Mouse (Mus musculus) erythroblast, adult 5-6 weeks (primary cell): Measurements from ENCODE around the gene Raly. TPM values are rescaled to one million over a fixed set of nuclear protein-coding genes. Genes with fewer than 3 reads are reported as not detected.
A peak's percentile ranks its signal among the peaks of the same experiment; 100 is the strongest.

ENCODE experiments used
- ATAC-seq: replicated peaks from 2 replicates; pipeline ENCODE4 v1.8.0; 2016; ENCODE audit warnings: moderate number of reproducible peaks, mild to moderate bottlenecking, moderate TSS enrichment, inconsistent platforms; ENCODE audit not compliant: poor library complexity, low FRiP score, severe bottlenecking
- total RNA-seq, 2 experiments: library from RNA; stranded (forward) in 1 of 2; stranded (reverse) in 1 of 2; fragments of 150-400 nt in 1 of 2; fragments of 200-764, 138-1000 nt in 1 of 2; gene quantifications; 2 replicates each; pipeline versions ENCODE4 v1.2.3 to v1.2.4; 2015 to 2017; ENCODE audit warnings: low replicate concordance in 2 of 2

The Raly gene
- total RNA-seq, 2 experiments from 2014 or later = 31.1 to 51.7 TPM

DNA sequence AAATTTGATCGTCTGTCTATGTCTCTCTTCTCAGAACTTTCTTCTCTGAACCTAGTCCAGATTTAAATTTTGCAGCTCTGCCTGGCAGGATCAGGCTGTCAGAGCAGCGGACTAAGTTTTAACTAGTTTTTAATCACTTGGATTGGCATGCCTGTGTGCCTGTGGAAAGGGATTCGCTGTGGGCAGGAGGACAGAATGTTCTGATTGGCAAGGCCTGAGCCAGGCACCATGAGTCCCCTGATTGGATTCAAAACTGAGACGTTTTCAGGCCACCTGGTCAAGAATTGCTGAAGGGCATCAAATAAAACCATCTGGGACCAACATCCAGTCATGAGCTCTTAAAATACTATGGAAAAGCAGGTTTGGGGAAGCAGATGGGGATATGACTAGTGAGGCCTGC lies 8.5 kb upstream of the Raly start:
- ATAC-seq = no peak

DNA sequence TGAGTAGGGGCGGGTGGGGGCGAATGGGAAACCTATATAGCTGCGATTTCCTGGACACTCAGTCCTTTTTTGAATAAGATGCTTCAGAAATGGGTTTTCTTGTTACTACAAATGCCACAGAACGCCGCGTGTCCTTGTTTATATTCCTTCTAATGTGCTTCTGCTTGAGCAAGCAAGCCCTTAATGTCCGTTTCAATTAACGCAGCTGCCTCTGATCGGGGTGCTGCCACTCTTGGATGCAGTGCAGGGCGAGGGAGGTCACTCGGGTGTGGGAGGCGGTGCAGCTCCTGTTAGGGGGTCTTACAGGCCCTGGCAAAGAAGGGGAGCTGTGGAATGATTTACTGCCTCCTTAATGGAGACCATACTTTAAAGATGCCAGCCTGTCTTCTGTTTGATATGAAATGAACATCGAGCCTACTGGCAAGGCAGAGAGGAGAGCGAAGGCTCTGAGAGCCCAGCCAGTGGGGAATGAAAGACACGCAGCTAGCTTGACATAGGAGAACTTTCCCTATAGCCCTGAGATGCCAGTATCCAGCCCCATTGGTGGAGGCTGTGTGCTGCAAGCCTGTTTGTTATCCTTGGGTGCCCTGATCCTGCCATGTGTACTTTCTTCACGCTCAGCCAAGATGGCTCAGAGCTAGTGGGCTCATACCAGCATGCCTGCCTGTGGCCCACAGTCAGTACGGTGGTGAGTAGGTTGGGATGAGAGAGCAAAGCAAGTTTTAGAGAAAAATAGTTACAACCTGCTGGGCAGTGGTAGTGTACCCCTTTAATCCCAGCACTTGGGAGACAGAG lies 7.8 kb upstream of the Raly start:
- ATAC-seq = no peak

DNA sequence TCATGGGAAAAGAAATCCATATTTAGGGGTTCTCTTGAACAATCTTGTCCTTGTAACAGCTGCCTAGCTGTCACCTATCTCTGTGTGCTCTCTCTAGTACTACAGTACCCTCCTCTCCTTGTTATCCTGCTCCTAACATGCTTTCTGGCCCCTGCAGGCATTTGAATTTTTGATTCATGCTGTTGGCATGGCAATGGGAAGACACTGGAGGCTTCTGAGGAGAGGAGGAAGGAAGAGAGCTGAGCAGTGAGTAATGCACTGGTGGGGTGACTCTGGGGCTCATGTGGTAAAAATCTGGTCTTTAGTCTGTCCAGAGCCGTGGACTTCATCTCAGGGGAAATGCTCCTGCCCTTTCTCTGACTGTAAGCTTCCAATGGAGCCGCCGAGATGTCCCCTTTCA lies 5.6 kb upstream of the Raly start:
- ATAC-seq = no peak

DNA sequence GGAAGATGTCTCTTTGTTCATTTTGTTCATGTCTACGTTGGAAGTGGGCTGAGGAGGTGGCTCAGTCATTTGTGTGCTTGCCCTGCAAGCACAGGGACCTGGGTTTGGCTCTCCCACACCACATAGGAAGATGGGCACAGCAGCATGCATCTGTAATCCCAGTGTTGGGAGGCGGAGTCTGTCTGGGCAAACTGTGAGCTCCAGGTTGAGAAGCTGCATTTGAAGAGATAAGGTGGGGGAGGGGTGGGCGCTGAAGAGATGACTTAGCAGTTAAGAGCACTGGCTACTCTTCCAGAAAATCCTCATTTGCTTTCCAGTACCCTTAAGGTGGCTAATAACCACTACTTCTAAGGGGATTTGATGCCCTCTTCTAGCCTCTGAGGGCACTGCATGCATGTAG lies 4.7 kb upstream of the Raly start:
- ATAC-seq = peak; percentile 61

DNA sequence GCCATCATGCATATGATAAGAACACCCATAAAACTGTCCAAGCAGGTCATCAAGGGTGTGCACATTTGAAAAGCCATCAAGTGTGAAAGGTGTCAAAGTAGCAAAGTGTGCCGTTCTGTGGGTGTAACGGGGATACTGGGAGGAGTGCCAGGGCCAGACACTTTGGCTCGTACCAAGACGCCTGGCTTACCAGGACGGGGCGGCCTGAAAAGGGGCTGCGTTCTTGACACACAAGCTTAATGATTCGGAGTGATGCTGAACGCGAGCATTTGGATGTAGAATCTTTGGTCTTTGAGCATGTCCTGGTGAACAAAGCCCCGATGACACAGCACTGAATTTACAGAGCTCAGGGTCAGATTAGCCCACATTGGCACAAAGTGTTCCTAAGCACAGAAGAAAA lies 4.1 kb upstream of the Raly start:
- ATAC-seq = no peak

DNA sequence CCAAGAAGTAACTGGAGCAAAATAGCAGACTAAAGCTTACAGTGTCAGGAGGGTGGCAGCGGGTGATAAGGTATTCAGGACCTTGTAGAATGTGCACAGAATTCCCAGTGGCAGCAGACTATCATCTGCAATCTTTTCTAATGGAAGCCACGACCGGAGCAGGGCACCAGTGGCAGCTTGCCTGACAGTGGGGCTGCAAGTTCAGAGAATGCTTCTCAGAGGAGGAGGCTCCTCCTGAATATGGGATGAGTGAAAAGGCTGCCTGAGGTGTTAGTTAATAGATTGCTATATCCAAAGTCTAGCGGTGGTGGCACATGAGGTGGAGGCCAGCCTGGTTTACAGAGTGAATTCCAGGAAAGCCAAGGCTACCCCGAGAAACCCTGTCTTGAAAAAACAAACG lies 1.5 kb upstream of the Raly start:
- no peak for ATAC-seq

DNA sequence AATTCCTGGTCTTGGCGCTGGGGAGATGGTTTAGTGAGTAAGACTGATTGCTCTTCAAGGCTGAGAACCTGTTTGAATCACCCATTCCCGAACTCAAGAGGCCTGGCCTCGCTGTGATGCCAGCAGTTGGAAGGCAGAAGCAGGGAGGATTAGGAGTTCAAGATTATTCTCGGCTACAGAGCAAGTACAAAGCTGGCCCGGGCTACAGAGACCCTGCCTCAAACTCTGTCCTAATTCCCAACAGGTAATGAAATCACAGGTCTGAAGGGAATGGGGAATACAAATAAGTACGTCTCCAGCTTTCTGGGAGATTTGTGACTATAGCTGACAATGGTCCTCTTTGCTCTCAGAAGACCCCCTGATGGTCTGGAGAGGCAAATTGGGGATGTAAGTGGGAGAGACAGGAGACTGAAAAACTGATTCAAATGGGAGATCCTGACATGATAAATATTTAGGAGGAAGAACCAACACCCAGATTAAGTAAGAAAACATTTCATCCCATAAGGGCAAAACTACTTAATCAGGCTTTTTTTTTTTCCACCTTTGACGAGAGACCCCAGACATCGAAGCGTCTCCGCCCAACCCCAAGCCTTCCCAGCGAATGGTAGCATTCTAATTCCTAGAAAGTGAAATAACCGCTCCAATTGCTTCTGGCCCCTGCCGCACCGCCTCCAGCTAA lies 780 bp upstream of the Raly start:
- no peak for ATAC-seq

DNA sequence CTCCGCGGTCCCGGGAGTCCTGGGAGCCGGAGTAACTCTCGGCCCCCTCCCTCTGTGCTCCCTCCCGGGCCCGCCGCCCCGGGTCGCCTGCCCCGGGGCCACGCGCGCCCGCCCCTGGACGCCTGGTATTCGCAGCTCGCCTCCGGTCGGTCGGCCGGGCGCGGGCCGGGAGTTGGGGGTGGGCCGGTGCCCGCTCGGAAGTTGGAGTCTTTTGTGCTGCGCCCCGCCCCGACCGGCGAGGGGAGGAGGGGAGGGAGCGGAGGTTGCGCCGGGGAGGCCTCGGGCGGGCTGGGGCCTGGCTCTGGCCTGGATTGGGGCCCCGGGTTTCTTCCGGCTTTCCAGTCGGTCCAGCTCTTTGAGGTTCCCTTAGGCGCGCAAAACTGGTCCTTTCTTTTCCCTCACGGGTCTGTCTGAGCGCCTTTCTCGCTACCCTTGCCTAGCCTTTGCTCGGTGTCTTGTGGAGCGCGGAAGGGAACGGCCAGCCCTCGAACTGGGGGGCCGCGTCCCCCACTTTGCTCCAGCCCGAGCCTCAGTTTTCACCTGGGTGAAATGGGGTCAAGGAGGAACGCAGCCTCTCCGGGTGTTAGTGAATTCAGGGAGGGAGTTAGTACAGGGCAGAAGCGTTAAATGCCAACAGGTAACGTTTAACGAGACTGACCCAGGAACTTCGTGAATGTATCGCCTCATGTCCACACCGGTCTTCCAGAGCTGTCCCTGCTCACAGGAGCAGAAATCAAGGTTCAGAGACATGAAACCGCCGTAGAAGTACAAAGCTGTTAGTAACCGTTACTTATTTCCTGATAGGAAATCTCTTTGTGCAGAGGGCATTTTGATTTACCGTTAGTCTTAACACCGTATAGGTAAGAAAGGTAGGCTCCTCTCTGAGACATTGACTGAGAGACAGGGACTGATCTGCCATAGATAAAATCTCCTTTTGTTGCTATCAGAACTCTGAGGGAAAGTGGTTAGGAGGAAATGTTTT lies 1.1 kb downstream of the Raly start:
- peak; percentile 47 for ATAC-seq

DNA sequence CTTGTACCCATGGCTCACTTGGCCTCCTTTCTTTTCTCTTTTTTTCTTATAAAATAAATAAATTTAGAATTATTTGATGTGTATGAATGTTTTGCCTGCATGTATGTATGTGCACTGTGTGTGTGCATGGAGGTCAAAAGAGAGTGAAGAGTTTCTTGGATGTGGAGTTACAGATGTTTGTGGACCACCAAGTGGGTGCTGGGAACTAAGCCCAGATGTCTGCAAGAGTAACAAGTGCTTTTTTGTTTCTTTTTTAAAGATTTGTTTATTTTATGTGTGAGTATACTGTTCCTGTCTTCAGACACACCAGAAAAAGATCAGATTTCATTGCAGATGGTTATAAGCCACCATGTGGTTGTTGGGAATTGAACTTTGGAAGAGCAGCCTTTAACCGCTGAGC lies 12.5 kb downstream of the Raly start:
- no peak for ATAC-seq

DNA sequence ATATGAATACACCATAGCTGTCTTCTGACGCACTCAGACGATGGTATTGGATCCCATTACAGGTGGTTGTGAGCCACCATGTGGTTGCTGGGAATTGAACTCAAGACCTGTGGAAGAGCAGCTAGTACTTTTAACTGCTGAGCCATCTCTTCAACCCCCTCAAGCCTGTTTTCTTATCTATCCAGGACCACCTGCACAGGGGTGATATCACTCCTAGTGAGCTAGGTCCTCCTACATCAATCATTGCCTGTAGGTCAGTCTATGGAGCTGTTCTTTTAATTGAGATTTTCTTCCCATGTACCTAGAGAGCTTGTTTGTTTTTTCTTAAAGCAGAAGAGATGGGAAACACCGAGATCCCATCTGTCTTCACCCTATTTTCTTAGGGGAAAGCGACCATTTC lies 12.9 kb downstream of the Raly start:
- ATAC-seq = no peak

DNA sequence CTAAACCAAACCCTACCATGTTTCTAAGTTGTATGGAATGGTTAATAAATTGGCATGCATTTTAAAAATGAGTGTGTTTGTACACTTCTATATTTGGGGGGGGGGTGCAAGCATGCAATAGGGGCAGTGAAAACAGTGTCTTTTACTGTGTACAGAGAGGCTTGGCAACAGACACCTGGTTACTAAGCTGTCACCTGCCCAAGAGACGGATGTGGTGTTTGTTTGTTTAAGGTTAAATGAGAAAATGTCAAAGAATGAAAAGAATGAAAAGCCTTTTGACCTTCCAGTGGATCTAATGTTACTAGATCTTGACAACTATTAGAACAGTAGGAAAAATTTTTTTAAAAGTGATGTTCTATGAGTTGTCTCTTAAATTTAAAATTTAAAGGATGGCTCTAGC lies 16.8 kb downstream of the Raly start:
- ATAC-seq = no peak

DNA sequence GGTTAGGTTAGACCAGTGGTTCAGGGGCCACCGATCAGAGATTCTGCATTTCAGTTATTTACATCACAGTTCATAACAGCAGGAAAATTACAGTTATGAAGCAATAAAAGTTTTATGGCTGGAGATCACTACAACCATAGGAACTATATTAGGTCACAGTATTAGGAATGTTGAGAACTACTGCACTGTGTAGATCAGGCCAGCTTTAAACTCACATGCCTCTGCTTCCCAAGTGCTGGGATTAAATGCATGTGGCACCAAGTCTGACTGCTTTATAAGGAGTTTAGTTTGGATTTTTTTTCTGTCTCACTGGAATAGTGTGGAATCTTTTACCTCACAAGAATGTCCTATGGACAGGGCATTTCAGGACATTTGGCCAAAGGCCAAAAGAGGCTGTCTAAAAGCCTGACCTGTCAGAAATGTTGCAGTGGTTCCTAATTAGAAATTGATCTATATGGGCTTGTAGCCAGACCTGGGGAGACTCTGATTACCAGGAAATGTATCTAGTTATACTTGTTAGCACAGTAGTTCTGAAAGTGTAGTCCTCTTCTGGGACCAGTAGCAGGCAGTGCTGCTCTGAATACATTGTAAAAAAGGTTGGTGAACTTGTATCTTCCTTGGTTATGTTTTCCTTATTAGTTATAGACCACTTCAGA lies 18.3 kb downstream of the Raly start:
- ATAC-seq = no peak

DNA sequence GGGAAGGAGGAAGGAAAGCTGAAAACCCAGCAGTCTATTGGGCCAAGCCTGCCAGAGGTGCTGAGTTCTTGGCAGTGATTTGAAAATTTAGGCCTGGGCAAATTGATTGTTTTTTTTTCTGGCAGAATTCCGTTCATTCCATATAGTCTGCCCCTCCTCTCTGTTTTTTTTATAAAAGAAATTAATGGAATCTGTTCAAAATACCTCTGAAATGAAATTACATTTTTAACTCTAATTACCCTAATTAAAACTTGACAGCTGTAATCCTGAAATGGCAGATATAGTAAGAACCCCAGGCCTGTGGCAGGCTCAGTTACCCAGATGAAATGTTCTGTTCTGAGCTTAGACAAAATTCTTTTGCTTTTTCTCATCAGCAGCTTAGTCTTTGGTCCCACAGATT lies 19.9 kb downstream of the Raly start:
- no peak for ATAC-seq

DNA sequence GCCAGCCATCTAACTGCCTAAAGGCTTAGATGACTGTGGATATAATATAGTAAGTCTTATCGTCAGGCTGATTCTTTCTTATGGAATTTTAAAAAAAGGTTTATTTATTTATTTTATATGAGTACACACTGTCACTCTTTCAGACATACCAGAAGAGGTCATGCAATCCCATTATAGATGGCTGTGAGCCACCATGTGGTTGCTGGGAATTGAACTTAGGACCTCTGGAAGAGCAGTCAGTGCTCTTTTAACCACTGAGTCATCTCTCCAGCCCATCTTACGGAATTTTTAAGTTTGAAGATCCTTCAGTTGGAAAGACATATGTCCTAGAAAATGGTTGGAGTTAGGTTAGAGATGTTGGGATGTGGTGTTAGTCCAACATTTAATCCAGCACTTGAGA lies 22.5 kb downstream of the Raly start:
- ATAC-seq = no peak

DNA sequence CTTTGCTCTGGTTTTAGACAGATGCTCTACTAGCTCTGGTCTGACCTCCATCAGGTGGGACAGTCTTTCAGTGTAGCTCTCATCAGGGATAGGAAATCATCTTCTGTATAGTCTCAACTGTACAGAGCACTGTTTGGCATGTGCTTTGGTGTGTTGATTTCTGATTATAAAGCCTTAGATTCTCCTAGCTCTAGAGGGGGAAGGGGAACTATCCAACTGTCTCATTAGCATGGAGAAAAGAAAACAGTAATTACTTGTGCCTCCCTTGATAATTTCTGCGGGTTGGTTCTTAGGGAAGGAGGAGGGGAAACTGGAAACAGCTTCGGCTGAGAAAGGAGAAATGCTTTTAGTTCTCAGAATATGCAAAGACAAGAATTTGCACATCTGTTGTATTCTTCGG lies 26.2 kb downstream of the Raly start:
- 0 out of 2 replicates have a peak, but pooled peaks have one; percentile 16 for ATAC-seq

DNA sequence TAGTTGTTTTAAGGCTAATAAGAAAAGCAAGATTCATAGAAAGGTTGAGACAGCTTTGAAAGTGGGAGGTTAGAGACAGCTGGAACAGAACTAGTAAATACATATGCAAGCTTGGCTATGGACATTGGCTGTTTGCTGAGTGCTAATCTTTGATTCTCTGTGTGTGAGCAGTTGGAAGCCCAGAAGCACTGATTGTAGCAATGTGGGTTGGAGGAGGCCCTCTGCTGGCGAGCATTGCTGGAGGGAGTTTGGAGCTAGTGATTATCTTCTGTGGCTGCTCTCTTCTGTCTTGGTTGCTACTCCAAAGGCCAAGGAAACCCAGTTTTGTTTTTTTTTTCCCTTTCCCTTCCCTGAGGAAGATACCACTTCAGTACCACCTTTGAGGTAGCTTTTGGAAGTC lies 26.9 kb downstream of the Raly start:
- no peak for ATAC-seq

DNA sequence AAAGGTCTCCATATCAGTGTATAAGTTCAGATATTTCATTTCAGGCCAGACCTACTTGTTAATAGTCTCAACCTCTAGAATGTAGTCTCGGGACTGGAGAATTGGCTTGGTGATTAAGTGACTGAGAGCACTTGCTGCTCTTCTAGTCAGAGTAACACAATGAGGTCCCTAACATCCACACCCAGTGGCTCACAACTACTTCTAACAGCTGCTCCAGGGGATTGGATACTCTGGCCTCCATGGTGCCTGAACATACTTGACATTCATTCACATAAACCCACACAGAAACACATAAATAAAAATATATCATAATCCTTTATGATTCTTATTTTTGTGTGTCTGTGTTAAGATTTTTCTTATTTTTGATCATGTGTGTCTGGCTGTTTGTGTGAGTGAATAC lies 27.7 kb downstream of the Raly start:
- ATAC-seq = no peak

DNA sequence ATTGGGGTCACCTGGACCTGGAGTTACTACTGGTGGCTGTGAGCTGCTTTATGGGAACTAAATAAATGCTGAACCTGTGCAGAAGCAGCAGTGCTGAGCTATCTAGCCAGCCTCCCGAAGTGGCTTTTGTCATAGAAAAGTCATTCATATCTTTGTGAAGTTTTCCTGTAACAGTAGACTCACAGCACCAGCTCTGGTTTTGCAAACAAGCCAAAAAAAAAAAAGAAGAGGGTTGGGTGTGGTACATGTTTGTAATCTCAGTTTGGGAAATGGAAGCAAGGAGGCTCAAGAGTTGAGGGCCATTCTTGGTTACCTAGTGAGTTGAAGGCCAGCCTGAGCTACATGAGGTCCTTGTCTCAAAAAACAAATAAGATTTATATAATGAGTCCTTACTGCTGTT lies 29.4 kb downstream of the Raly start:
- no peak for ATAC-seq

DNA sequence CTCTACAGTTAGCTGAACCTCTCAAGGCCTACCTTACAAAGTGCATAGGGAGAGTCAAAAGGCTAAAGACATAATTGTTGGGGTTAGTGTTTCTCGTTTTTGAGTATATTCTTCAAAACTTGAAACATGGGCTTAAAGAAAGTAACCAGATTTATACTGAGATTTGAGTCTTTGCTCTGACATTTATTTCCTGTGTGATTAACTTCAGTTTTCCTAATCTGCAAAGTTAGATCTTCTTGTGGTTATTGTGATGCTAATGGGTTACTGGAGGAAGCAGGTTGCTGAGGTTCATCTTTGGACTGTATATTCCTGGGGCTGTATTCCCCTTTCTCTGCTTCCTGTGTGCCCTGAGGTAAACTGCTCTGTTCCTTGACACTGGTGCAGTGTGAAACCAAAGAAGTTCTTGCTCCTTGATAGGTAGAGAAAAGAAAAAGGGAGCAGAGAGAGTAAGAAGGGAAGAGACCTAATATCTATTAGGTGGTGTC lies 35.2 kb downstream of the Raly start:
- no peak for ATAC-seq

DNA sequence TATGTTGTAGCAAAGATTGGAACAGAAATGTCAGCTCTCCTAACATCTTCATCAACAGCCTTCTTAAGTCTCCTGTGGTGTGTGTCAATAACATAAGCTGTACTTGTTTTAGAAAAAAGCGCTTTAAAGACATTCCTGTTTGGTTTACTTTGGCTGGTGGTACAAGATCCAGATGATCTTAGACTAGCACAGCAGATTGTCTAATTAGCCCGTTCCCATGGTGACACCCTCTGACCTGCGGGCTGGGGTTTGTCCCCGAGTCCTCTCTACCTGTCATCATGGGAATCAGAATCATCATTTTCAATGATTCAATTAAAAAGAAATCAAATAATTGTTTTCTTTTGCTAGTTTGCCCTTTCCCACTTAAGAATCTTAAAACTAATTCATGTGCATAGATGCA lies 36.6 kb downstream of the Raly start:
- no peak for ATAC-seq
